Mouse (Mus musculus) bone marrow macrophage, adult 2 months (primary cell): ENCODE measurements around the gene Carf. TPM values are rescaled to one million over a fixed set of nuclear protein-coding genes. Genes with fewer than 3 reads are reported as not detected.
"Not testable (repeated sequence)": the region's sequence is repeated elsewhere in the genome, so short reads cannot be mapped to it uniquely, and the experiment has no call there.

Experiments used
- H3K27ac ChIP-seq: 2 replicates; pipeline ENCODE4 v1.5.1; 2012; ENCODE audit warnings: low read depth, low read length; ENCODE audit not compliant: insufficient read depth
- H3K4me1 ChIP-seq: 2 replicates; pipeline ENCODE4 v1.6.1; 2012; ENCODE audit warnings: low read length; ENCODE audit not compliant: control insufficient read depth, insufficient read depth
- H3K4me3 ChIP-seq: 2 replicates; pipeline ENCODE4 v1.5.1; 2012; ENCODE audit warnings: mild to moderate bottlenecking, low read length, moderate library complexity; ENCODE audit not compliant: insufficient read depth
- CTCF ChIP-seq: IDR thresholded peaks from 2 replicates; pipeline ENCODE4 v1.5.1; 2012; ENCODE audit warnings: low read depth, mild to moderate bottlenecking, low read length, moderate library complexity
- POLR2A ChIP-seq: IDR thresholded peaks from 2 replicates; pipeline ENCODE4 v1.6.1; 2012; ENCODE audit warnings: mild to moderate bottlenecking, low read depth, low read length, borderline replicate concordance
- polyA plus RNA-seq: library from polyadenylated mRNA; stranded (reverse); fragments of >200 nt; gene quantifications from 2 replicates; pipeline ENCODE4 v1.2.4, GENCODE M21; 2012; ENCODE audit not compliant: missing spikeins, insufficient read depth, insufficient read length

Gene Carf
- 8.8 and 11.2 TPM in 2 replicates for polyA plus RNA-seq

DNA sequence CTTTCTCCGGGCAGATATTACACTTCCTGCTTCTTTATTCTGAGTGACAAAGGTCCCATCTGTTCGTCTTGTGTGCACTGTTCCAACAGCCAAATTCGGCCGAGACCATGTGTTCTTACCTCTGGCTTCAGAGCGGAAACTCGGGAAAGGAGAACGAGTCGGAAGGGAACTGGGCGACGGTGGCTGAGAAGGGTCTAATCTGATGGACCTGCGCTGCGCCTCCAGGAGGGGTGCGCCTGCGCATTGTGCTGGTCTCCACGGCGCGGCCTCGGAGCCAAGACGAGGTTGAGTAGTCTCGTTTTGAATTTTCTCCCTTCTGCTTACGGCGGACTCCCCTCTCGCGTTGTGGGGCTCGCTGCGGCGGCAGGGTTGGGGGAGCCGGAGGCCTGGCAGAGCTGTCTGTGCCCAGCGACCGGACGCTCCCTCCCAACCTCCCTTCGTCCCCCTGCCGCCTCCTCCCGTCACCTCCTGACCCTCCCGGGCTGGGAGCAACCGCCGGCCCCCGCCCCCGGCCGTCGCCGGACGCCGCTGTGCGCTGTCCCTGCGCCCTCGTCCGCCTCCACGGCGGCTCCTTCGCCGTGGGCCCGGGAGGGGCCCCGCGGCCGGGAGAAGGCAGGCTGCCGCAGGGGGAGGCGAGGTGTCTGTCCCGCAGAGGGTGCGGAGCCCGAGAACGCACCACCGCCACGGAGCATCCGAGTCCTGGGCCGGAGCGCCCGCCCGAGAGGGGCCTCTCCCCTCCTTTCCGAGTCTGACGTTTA is at the start of gene Carf, which contains the start of gene Wdr12:
Gene Carf, plus strand, starts transcription at position 224 of the 758 bp plus-strand sequence.
Gene Wdr12, minus strand, starts transcription at position 622 of the 758 bp plus-strand sequence.
- Histone ChIP-seq H3K4me3 (peak within 1 kb of the TSS; percentile 74), H3K4me1 (peaks cover 6% of the 10 kb centered on the region), H3K27ac (peak within 1 kb of the TSS; percentile 91)
- TF ChIP-seq POLR2A (no peak), CTCF (no peak)

DNA sequence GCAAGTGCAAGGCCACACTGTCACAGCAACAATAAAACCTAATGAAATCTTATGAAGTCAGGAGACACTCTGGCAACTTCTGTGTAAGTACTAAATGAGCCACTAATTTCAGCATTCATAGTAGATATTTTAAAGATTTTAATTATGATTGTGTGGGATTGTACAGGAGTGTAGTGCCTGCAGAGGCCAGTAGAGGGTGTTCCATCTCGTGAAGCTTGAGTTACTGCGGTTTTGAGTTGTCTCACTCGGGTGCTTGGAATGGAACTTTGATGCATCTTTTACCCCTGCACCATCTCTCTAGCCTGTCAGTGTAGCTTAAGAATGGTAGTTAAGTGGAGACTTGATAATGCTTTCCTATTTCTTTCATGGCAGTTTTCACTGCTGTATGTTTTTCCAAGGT is 43.4 kb upstream of the Carf start:
- Histone ChIP-seq H3K4me3 (no peak overlapping the region), H3K27ac (no peak overlapping the region), H3K4me1 (no peaks in the 10 kb centered on the region)
- TF ChIP-seq CTCF (no peak), POLR2A (no peak)

DNA sequence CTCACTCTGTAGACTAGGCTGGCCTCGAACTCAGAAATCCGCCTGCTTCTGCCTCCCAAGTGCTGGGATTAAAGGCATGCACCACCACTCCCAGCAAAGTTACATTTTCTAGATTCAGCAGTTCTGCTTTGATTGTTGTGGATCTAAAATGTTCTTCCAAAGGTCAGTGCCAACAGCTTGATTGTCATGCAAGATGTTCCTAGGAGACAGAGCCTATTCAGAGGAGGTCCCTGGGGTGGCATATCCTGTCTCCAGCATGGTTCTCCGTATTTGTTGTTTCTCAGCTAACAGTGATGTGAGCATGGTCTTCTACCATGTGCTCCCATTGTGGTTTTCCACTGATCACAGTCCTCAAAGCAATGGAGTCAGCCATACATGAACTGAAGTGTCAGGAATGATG is 41.7 kb upstream of the Carf start:
- no peak overlapping the region for H3K4me3 ChIP-seq
- no peak overlapping the region for H3K27ac ChIP-seq
- TF ChIP-seq CTCF (no peak), POLR2A (no peak)
- H3K4me1 ChIP-seq, result no peaks in the 10 kb centered on the region

DNA sequence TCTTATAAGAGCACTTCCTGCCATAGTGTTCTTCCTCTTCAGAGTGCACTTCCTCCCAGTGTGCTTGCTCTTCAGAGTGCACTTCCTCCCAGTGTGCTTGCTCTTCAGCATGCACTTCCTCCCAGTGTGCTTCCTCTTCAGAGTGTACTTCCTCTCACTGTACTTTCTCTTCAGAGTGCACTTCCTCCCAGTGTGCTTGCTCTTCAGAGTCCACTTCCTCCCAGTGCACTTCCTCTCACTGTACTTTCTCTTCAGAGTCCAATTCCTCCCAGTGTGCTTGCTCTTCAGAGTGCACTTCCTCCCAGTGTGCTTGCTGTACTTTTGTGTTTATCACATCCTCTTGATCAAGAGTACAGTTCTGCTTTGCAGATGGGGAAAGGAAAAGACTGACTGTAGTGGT is 27.3 kb upstream of the Carf start:
- peak overlapping the region; percentile 48 for H3K27ac ChIP-seq

DNA sequence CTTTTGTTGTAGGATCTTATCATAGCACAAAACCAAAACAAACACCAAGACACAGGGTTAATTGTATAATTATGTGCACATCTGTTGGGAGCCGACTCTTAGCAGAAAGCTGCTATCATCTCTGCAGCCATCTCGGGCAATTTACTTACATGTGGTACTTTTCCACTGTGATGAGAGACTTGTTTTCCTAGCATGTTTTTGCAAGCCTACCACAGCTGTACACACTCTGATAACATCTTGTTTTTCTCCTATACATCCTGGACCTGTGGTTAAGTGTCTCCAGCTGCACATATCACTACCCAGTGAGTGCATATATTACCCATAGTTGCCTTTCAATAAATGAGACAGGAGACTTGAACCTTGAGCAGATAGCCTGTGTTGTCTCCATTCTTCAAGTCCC is 23.1 kb upstream of the Carf start:
- Histone ChIP-seq H3K27ac (no peak overlapping the region), H3K4me3 (no peak overlapping the region), H3K4me1 (no peaks in the 10 kb centered on the region)
- no peak for TF ChIP-seq CTCF
- TF ChIP-seq POLR2A, result no peak

More for the DNA sequence above, 27.3 kb upstream of the Carf start:
- H3K4me3 ChIP-seq, H3K4me1 ChIP-seq: not testable (repeated sequence)

DNA sequence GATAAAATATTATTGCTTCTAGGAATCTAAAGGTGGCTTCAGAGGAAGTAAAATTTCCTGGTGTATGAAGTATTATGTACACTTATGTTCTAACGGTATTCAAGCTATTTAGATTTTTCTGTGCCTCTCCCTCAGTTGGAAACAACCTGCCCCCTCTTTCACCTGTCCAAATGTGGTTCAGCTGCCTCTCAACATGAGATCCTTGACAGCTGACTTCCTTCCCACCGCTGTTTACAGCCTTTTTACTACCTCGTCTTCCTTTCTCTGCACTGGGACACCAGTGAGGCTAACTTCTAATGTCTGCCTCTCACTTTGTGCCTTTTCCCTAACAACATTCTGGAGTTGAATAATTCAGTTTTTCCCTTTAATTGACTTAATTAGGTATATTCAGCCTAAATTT is 22.5 kb upstream of the Carf start:
- no peak overlapping the region for H3K27ac ChIP-seq
- TF ChIP-seq POLR2A, result no peak
- no peak for TF ChIP-seq CTCF
- H3K4me3 ChIP-seq, result no peak overlapping the region
- H3K4me1 ChIP-seq, result no peaks in the 10 kb centered on the region

DNA sequence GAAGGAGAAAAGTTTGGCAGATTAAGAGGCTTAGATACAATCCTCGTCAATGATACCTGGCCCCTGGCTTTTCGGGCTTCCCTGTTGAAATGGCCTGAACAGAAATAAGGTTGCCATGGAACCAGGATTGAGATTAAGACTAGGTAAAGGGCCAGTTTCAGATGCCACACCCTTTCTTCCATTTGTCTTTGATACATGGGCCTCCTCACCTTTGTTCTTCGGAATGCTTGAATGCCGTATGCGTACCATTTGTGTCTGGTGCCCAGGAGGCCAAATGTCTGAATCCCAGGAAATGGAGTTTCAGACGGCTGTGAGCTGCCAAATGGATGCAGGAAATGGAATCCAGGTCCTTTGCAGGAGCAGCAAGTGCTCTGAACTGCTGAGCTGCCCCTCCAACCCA is 21.6 kb upstream of the Carf start:
- Histone ChIP-seq H3K27ac (no peak overlapping the region), H3K4me3 (no peak overlapping the region)

DNA sequence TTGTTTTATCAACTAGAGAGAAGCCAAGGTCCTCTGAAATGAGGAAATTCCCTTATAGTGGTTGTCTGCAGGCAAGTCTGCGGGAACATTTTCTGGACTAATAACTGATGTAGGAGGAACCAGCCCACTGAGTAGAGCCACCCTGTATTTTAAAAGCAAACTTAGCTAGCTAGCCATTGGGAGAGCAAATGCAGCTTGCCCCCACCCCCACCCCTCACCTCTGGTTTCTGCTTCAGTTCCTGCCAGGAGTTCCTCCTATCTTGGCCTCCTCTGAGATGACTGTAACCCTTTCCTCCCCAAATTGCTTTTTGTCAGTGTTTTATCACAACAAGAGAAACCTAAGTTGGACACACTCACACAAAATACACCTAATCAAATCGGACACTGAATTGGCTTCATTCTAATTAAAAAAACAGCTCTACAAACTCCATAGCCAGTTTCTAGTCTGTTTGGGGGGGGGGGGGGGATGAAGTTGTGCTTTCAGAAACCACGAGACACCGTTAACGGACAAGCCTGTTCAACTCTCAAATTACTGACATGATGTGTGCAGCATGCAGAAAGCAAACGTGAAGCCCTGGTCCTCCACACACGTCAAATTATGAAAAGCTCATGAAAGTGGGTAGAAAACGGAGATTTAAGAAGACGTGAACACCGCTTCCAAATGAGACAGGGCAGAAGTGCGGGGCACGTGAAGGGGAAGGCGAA is 1.3 kb upstream of the Carf start:
- TF ChIP-seq POLR2A (no peak), CTCF (no peak)
- Histone ChIP-seq H3K4me3 (peak overlapping the region; percentile 74), H3K4me1 (peaks cover 6% of the 10 kb centered on the region), H3K27ac (peak overlapping the region; percentile 91)

More for the DNA sequence above, 21.6 kb upstream of the Carf start:
- no peaks in the 10 kb centered on the region for H3K4me1 ChIP-seq
- TF ChIP-seq CTCF, result no peak
- no peak for TF ChIP-seq POLR2A

DNA sequence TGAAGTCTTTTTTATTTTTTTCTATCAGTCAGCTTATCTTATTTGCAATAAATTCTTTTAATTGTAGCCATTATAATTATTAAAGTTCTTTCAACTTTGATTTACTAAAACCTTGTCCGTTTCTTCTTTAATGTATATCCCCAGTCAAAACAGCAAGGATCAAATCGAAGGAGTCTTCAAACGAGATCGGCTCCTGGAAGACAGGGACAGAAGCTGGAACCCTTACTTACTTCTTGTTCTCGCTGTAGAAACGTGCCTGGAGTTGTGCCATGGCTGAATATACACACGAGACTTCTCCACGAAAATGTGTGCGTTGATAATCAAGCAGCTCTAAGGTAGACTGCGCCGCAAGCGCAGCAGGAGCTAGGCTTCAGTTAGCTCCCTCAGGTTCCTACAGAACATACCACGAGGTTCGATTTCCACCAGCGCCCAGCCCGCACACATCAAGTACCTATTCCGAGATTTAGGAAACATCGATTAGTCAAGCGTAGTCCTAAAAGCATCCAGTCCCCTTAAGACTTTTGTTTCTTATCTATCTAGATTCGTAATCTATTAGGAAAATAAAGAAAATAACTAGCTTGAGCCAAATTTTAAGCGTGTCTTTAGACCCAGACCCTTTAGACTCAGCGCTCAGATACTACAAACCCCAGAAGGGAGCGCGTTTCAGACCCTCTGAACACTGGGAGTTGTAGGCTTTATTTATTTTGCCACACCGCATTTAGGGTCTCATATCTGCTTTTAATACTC is 597 bp upstream of the Carf start:
- H3K4me1 ChIP-seq, result peaks cover 6% of the 10 kb centered on the region
- no peak for TF ChIP-seq POLR2A
- no peak for TF ChIP-seq CTCF
- H3K4me3 ChIP-seq, result peak overlapping the region; percentile 74
- H3K27ac ChIP-seq, result peak overlapping the region; percentile 91

DNA sequence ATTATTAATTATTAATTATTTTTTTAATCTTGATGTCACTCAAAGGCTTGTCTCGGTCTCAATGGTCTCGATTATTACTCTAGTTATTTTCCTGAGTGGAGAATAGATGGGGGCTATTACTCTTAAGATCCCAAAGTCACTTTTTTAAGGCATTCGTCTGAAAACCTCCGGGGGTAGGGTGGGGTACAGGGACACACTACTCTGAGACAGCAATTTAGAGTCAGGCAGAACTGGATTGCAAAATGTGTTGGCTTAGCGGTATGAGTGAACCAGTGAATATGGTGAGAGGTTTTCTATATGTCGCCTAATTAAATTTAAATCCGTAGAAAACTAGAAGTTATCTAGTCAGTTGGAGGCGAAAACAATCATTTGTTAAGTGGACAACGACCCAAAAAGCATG is 792 bp downstream of the Carf start:
- no peak overlapping the region for H3K27ac ChIP-seq
- peaks cover 6% of the 10 kb centered on the region for H3K4me1 ChIP-seq
- peak overlapping the region; percentile 74 for H3K4me3 ChIP-seq
- TF ChIP-seq POLR2A (no peak), CTCF (no peak)
